Mouse (Mus musculus) midbrain, embryonic 11.5 days (tissue): ENCODE measurements around the gene Atp6v0e2. TPM values are rescaled to one million over a fixed set of nuclear protein-coding genes. Genes with fewer than 3 reads are reported as not detected.
"Not testable (repeated sequence)": the region's sequence is repeated elsewhere in the genome, so short reads cannot be mapped to it uniquely, and the experiment has no call there.

Source experiments
- ATAC-seq: fragments of 200-750 bp; cut with Nextera tagmentation; 2 replicates; pipeline ENCODE4 v1.8.0; 2017; ENCODE audit warnings: moderate TSS enrichment, moderate library complexity; ENCODE audit not compliant: low FRiP score
- DNase-seq: peaks from one replicate; pipeline ENCODE4 v3.0.0; 2015; ENCODE audit warnings: low spot score; ENCODE audit errors: missing footprints
- H3K27ac ChIP-seq: fragments of 300-500 bp; sonication (generic); 2 replicates; pipeline ENCODE4 v1.5.1; 2014; ENCODE audit warnings: low read depth, low read length
- H3K27me3 ChIP-seq: fragments of 300-500 bp; sonication (generic); 2 replicates; pipeline ENCODE4 v1.6.1; 2014; ENCODE audit warnings: mild to moderate bottlenecking, low read length, moderate library complexity, mixed read lengths; ENCODE audit not compliant: control insufficient read depth, insufficient read depth
- H3K36me3 ChIP-seq: fragments of 300-500 bp; sonication (generic); 2 replicates; pipeline ENCODE4 v1.6.1; 2014; ENCODE audit warnings: mild to moderate bottlenecking, low read length, moderate library complexity, mixed read lengths; ENCODE audit not compliant: control insufficient read depth, insufficient read depth
- H3K4me1 ChIP-seq: fragments of 300-500 bp; sonication (generic); 2 replicates; pipeline ENCODE4 v1.6.1; 2014; ENCODE audit warnings: low read length; ENCODE audit not compliant: control insufficient read depth, insufficient read depth
- H3K4me2 ChIP-seq: fragments of 300-500 bp; sonication (generic); 2 replicates; pipeline ENCODE4 v1.6.1; 2014; ENCODE audit warnings: mild to moderate bottlenecking, moderate library complexity
- H3K4me3 ChIP-seq: fragments of 300-500 bp; sonication (generic); 2 replicates; pipeline ENCODE4 v1.5.1; 2014; ENCODE audit warnings: low read depth, low read length
- H3K9ac ChIP-seq: fragments of 300-500 bp; sonication (generic); 2 replicates; pipeline ENCODE4 v1.6.1; 2014; ENCODE audit warnings: low read length
- H3K9me3 ChIP-seq: fragments of 300-500 bp; sonication (generic); 2 replicates; pipeline ENCODE4 v1.6.1; 2016; ENCODE audit warnings: low read length; ENCODE audit not compliant: control insufficient read depth
- WGBS: fragments of 180-500 bp; shearing (Covaris S2); extraction: QIAGEN DNeasy Blood & Tissue Kit; methylation state at CpG from one replicate; pipeline ENCODE4 v1.1.7; 2014; 5-methylcytosine and 5-hydroxymethylcytosine counted together
- polyA plus RNA-seq: library from polyadenylated mRNA; unstranded; fragments of >200 nt; fragmentation: Nextera tagmentation; extraction: Ambion mirVana; gene quantifications from 2 replicates; pipeline ENCODE4 v1.2.1, GENCODE M21; 2014

Gene Atp6v0e2
- polyA plus RNA-seq, 1 experiment from 2014 or later = 71.4 TPM

- DNase-seq = no peak
- 79% methylated on average over 4 of the region's 4 CpGs for WGBS
Measured at GRCm38 (mm10) chr6:48508087-48508486, 29.3 kb upstream of the Atp6v0e2 start.

GRCm38 (mm10) chr6:48510426-48510825 is 27.0 kb upstream of the Atp6v0e2 start:
- no peak overlapping the region for H3K27ac ChIP-seq
- peak; percentile 64 for DNase-seq
- no peak for ATAC-seq
- no peaks in the 10 kb centered on the region for H3K27me3 ChIP-seq
- no peak overlapping the region for H3K4me2 ChIP-seq
- no peaks in the 10 kb centered on the region for H3K9me3 ChIP-seq
- H3K36me3 ChIP-seq = no peaks in the 10 kb centered on the region
- no peak overlapping the region for H3K9ac ChIP-seq
- no peaks in the 10 kb centered on the region for H3K4me1 ChIP-seq
- no peak overlapping the region for H3K4me3 ChIP-seq
- WGBS = 88% methylated on average over 4 of the region's 4 CpGs

More at GRCm38 (mm10) chr6:48508087-48508486, 29.3 kb upstream of the Atp6v0e2 start:
- Histone ChIP-seq H3K9ac (no peak overlapping the region), H3K27me3 (no peaks in the 10 kb centered on the region), H3K36me3 (no peaks in the 10 kb centered on the region), H3K4me1 (peaks cover 5% of the 10 kb centered on the region; the same call in 1 of the 2 replicates), H3K27ac (no peak overlapping the region), H3K4me3 (no peak overlapping the region), H3K9me3 (no peaks in the 10 kb centered on the region), H3K4me2 (no peak overlapping the region)
- ATAC-seq = no peak

GRCm38 (mm10) chr6:48511861-48512260 is 25.6 kb upstream of the Atp6v0e2 start:
- H3K27ac ChIP-seq = no peak overlapping the region
- no peaks in the 10 kb centered on the region for H3K9me3 ChIP-seq
- no peak overlapping the region for H3K4me3 ChIP-seq
- ATAC-seq (no peak), DNase-seq (no peak)
- no peaks in the 10 kb centered on the region for H3K4me1 ChIP-seq
- H3K27me3 ChIP-seq = no peaks in the 10 kb centered on the region
- H3K4me2 ChIP-seq = no peak overlapping the region
- H3K36me3 ChIP-seq = no peaks in the 10 kb centered on the region
- H3K9ac ChIP-seq = no peak overlapping the region
- WGBS = 90% methylated on average over 7 of the region's 7 CpGs

- not testable (repeated sequence) for H3K27me3 ChIP-seq, DNase-seq, H3K9me3 ChIP-seq, H3K9ac ChIP-seq, ATAC-seq, H3K4me3 ChIP-seq, H3K36me3 ChIP-seq, H3K27ac ChIP-seq, H3K4me1 ChIP-seq, H3K4me2 ChIP-seq
- WGBS = 95% methylated on average over 13 of the region's 16 CpGs
Measured at GRCm38 (mm10) chr6:48524882-48525281, 12.5 kb upstream of the Atp6v0e2 start.

- WGBS = 80% methylated on average over 9 of the region's 9 CpGs
- Histone ChIP-seq H3K4me1 (no peaks in the 10 kb centered on the region), H3K9ac (no peak overlapping the region), H3K9me3 (no peaks in the 10 kb centered on the region), H3K4me2 (no peak overlapping the region), H3K27ac (no peak overlapping the region), H3K27me3 (no peaks in the 10 kb centered on the region), H3K4me3 (no peak overlapping the region), H3K36me3 (no peaks in the 10 kb centered on the region)
- DNase-seq (no peak), ATAC-seq (no peak)
Measured at GRCm38 (mm10) chr6:48527901-48528300, 9.5 kb upstream of the Atp6v0e2 start.

- Histone ChIP-seq H3K4me3 (no peak overlapping the region), H3K9me3 (no peaks in the 10 kb centered on the region), H3K9ac (no peak overlapping the region), H3K27ac (no peak overlapping the region), H3K4me2 (no peak overlapping the region), H3K4me1 (no peaks in the 10 kb centered on the region), H3K27me3 (no peaks in the 10 kb centered on the region), H3K36me3 (no peaks in the 10 kb centered on the region)
- 73% methylated on average over 14 of the region's 14 CpGs for WGBS
- DNase-seq (no peak), ATAC-seq (no peak)
Measured at GRCm38 (mm10) chr6:48529261-48529660, 8.2 kb upstream of the Atp6v0e2 start.

GRCm38 (mm10) chr6:48529871-48530440 is 7.5 kb upstream of the Atp6v0e2 start:
- Histone ChIP-seq H3K9ac (no peak overlapping the region), H3K27me3 (no peaks in the 10 kb centered on the region), H3K27ac (no peak overlapping the region), H3K36me3 (no peaks in the 10 kb centered on the region), H3K4me2 (no peak overlapping the region), H3K9me3 (no peaks in the 10 kb centered on the region), H3K4me1 (no peaks in the 10 kb centered on the region), H3K4me3 (no peak overlapping the region)
- 87% methylated on average over 16 of the region's 16 CpGs for WGBS
- no peak for ATAC-seq
- DNase-seq = no peak

- no peak overlapping the region for H3K9ac ChIP-seq
- DNase-seq = no peak
- no peak overlapping the region for H3K4me3 ChIP-seq
- ATAC-seq = no peak
- H3K9me3 ChIP-seq = no peaks in the 10 kb centered on the region
- H3K4me2 ChIP-seq = no peak overlapping the region
- H3K27ac ChIP-seq = no peak overlapping the region
- WGBS = 91% methylated on average over 2 of the region's 2 CpGs
- no peaks in the 10 kb centered on the region for H3K27me3 ChIP-seq
- no peaks in the 10 kb centered on the region for H3K36me3 ChIP-seq
- no peaks in the 10 kb centered on the region for H3K4me1 ChIP-seq
Measured at GRCm38 (mm10) chr6:48530862-48531261, 6.6 kb upstream of the Atp6v0e2 start.

GRCm38 (mm10) chr6:48533475-48533874 is 3.9 kb upstream of the Atp6v0e2 start:
- no peaks in the 10 kb centered on the region for H3K27me3 ChIP-seq
- no peak overlapping the region for H3K27ac ChIP-seq
- no peak overlapping the region for H3K4me2 ChIP-seq
- no peak overlapping the region for H3K4me3 ChIP-seq
- no peak for DNase-seq
- no peaks in the 10 kb centered on the region for H3K9me3 ChIP-seq
- peaks cover 12% of the 10 kb centered on the region for H3K4me1 ChIP-seq
- no peaks in the 10 kb centered on the region for H3K36me3 ChIP-seq
- WGBS = 79% methylated on average over 2 of the region's 2 CpGs
- H3K9ac ChIP-seq = no peak overlapping the region
- no peak for ATAC-seq
